Mouse (Mus musculus) cerebellum, adult 18-20 months (tissue): ENCODE data around the gene Jhy.
A peak's percentile ranks its signal among the peaks of the same experiment; 100 is the strongest.

Source experiments
- DNase-seq, 2 experiments: peaks; one replicate each; pipeline ENCODE4 v3.0.0; 2021

Gene Jhy

DNA sequence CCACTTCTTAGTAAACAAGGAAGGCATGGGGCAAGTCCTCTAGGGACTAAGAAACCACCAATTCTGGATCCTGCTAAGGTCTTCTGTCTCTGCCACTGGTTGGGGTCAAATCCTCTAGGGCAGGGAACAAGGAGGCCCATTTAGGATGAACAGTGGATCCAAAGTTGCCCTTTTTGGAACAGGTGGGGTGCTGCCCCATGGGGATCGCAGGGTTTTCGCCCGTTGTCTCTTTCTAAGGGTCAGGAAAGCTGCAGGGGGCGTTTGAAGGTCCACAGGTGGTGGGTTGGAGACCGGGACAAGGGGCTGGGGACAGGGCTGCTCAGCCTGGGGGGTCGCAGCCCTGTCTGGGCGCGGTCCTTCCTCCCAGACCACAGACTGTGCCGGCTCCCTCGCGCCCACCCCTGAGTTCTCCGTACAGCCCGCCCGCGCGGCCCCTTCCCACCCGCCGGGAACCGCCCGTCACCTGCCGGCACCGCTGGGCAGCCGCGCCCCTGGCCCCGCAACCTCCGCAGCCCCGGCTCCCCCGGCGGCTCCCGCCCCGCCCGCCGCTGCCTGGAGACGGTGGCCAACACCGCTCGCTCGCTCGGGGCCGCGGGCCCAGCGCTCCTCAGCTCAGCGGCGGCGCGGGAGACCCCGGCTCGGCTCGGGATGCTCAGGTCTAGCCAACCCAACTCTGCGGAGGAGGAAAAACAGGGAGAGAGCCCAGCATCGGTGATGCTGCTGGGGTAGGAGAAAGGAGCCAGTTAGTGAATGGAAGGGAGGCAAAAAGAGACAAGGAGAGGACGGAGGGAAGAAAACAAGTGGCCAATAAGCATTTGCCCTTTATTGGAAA is at the start of gene Jhy:
Gene Jhy (minus strand): TSS at position 533 of the 832 bp plus-strand sequence.
- no peak for DNase-seq

DNA sequence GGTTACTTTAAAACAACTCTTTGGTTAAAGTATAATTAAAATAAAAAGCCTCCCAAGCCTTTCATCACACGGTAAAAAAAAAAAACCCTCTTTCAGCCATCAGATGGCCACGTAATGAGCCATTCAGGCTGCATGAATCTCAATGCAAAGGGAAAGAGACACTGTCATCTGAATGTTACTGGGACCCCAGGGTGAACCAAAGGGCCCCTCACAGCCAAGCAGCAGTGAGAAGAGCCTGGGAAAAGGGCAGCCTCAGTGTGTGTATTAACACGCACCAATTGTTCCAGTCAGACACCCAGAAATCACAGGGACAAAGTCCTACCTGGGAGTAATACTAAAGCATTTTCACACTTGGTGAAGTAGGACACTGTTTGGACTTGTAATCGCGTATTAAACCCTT is 48.5 kb upstream of the Jhy start:
- no peak for DNase-seq

- no peak for DNase-seq
These were observed 47.9 kb upstream of the Jhy start for GRCm38 (mm10) chr9:41011512-41012436.

GRCm38 (mm10) chr9:41007785-41008184 is 43.9 kb upstream of the Jhy start:
- no peak for DNase-seq

GRCm38 (mm10) chr9:41004415-41004814 is 40.5 kb upstream of the Jhy start, which contains the start of gene Crtam:
TSS of gene Crtam (minus strand) at chr9:41004628.
- DNase-seq: no peak

DNA sequence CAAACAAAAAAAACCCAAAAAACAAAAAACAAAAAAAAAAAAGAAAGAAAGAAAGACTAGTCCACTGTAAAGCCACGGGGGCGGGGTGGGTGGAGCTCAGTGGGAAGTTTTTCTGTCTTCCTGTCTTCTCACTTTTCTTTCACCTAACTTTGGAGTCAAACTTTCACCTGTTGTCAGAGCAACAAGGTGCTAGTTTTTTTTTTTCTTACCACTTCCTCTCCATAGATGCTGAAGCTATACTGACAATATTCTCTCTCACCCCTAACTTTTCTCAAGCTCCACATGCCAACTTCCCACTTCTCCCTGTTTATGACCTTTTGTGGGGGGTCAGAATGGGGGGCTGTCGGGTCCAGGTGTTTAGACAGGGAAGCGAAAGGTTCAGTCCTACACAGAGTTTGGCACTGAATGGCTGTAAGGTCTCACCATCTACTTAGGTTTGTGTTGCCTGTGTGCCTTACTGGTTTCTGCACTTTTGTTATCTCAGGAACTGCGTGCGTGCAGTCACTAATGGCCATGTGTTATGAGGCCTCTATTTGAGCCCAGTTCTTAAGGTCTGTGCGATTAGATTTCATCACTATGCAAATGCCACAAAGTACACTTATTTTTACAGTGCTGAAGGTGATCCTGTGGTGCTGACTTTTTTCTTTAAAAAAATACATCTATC is 33.3 kb upstream of the Jhy start:
- DNase-seq: no peak

DNA sequence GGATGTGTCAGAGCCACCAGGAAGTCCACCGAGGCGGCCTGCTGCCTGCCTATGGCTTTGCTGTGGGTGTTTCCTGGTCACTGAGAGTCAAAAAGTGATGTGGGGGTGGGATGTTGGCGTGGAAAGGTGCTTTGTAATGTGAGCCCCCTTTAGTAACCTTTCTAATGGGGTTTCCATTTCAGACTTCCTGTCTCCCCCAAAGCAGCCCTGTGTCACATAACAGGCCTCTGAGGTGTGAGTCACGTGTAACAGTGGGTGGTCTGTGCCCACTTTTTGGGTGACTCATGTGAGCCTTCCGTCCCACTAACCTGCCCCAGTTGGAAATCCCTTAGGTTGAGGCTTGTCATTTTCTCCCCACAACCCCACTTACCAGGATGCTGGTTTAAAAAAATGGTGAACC is 30.2 kb upstream of the Jhy start:
- DNase-seq: no peak

- no peak for DNase-seq
These were observed 27.6 kb upstream of the Jhy start for GRCm38 (mm10) chr9:40991511-40991910.

- peak; percentile 79 to 83 for DNase-seq
These were observed 26.1 kb upstream of the Jhy start for GRCm38 (mm10) chr9:40989940-40990588.

GRCm38 (mm10) chr9:40984313-40984712 is 20.4 kb upstream of the Jhy start:
- peak; percentile 92 to 95 for DNase-seq

DNA sequence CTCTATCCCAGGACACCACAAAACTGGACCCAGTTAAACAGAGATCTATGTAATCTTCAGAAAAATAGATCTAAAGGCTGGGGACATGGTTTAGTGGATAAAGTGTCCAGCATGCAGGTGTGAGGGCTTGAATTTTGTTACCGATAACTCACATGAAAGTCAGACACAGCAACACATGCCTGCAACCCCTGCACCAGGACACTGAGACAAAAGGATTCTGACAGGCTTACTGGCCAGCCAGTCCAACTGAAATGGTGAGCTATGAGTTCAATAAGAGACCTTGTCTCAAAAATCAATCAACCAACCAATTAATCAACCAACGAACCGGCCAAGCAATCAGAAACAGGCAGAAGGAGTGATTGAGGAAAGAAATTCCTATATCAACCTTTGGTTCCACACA is 19.8 kb upstream of the Jhy start:
- peak in 1 of 2 experiments; percentile 55 for DNase-seq

- peak; percentile 68 to 77 for DNase-seq
These were observed 18.6 kb upstream of the Jhy start for GRCm38 (mm10) chr9:40982480-40982879.

- DNase-seq: no peak
These were observed 10.3 kb upstream of the Jhy start for GRCm38 (mm10) chr9:40974042-40974801.

DNA sequence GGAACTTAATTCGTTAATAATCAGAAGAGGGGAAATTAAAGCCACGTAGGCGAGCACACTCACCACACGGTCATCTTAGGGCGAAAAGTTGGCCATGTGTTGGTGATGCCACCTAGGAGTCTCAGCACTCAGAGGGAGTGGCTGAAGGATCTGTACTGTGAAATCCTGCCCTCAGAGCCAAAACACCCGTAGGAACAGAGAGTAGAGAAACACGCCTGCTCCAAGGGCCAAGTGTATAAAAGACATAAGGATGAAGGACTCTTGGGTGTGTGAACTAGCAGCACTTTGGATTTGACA is 448 bp upstream of the Jhy start:
- no peak for DNase-seq

DNA sequence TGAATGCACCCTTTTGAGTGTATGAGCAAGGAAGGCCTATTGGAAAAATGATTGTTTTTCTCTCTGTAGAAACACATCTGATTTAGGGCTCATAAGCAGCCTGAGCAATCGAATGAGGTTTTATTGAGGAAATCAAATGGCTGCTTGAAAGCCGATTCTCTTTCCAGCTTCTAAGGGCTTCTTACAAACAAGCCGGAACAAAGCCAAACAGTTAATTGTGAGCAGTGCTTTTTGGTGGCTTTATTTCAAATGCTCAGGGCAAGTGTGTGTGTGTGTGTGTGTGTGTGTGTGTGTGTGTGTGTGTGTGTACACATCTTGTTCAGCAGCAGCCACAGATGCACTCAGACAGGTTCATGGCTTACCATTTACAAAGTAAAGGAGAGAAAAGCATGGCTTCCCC is 2.5 kb downstream of the Jhy start:
- no peak for DNase-seq

DNA sequence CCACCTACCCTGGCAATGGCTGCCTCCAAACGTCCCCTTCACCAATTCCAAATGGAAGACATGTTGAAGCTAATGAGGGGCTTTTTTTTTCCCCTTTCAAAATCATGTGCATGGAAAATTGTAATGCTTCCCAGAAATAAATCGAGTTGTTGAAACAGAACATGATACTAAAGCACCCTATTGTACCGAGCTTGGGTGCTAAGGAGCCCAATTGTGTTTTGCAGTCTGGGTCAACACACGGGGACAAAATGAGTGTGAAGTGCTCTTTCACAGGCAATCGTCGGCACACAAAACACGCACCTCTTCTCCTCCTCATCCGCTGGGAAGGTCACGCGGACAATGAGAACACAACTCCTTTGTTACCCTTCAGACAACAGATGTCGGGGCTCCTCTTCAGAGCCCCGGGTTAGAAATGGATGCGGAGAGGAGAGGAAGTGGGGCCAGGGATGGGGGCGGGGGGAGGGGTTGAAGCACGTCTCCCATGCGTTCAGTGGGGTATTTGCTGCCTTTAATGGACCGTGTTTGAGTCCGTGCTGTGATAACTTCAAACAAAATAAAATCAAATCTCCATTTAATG is 14.8 kb downstream of the Jhy start:
- DNase-seq: no peak

GRCm38 (mm10) chr9:40948473-40948872 is 15.4 kb downstream of the Jhy start:
- no peak for DNase-seq

DNA sequence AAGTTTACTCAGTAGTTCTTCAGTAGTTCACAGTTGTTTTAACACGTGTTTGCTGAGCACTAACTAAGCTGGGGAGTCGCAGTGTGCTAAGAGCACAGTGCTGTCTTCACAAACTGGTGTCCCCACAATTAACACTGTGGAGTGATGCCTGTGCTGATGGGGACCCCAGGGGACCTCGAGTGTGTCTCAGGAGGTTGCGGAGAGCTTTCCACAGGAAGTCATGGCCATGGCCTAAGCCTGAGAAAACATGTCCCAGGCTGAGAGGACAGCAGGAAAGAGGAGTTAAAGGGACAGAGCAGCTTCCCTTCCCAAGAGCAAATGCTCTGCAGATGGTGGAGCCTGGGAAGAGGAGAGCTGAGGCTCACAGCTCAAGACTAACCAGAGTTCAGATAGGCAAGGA is 16.8 kb downstream of the Jhy start:
- no peak for DNase-seq

GRCm38 (mm10) chr9:40937425-40937824 is 26.5 kb downstream of the Jhy start:
- peak in 1 of 2 experiments; percentile 10 for DNase-seq

GRCm38 (mm10) chr9:40933323-40933722 is 30.6 kb downstream of the Jhy start:
- DNase-seq: no peak

DNA sequence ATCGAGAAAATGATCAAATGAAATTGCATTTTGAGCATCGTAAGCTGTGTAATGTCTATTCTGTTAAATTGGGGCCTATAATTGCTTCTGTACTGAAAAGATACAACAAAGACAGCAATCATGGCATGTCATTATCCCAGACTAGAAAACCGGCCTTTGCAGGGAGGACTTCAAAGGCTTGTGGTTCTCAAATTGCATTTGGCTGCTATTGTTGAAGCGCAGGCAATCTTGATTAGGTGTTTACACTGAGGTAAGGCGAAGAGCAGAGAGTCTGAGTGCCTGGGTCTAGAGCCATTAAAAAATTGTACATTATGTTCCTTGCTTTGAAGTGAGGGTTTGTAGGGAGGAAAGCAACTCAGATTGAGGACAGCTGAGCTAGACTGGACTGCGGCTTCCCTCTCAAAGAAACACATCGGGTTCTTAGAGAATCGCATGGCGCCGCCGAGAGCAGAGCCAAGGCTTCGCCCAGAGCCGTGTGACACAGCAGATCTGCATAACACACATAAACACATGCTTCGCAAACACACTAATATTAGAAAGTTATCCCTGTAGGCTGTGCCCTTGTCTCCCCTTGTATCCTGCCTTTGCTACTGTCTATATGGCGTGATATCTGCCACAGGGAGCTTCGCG is 36.5 kb downstream of the Jhy start:
- no peak for DNase-seq
